Mouse (Mus musculus): ENCODE measurements around the gene Sdk1. TPM values are rescaled to one million over a fixed set of nuclear protein-coding genes. Genes with fewer than 3 reads are reported as not detected.

The Sdk1 gene
- total RNA-seq, 1 experiment = 1.2 TPM

DNA sequence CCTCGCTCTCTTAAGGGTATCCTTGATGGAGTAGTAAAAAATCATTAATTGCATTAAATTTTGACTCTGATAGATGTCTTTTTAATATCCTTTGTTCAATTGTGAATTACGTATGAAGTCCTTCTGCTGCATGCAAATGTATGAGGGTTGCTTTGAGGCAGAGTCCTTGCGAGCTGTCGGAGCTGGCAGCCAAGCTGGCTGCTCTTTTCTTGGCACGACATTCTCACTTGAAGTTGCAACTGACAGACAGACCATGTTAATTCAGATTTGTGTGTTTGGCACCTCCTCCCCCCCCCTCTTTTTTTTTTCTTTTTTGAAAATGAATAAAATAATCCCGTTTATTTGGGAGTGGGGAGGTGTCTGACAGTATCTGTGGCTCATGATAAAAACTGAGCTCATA lies 329.2 kb downstream of the Sdk1 start:
- no peaks in the 10 kb centered on the region for H3K9me3 ChIP-seq (ENCODE audit: control insufficient read depth, insufficient read depth, low read depth, low read length)
- TF ChIP-seq HCFC1 (IDR thresholded peaks at IDR 0.05; ENCODE audit: borderline replicate concordance, insufficient read depth, low read length) (no peak), ZNF384 (IDR thresholded peaks at IDR 0.05; ENCODE audit: low read depth, low read length) (no peak), CHD2 (IDR thresholded peaks at IDR 0.05; ENCODE audit: low read depth, low read length) (no peak), ZC3H11A (IDR thresholded peaks at IDR 0.05; ENCODE audit: borderline replicate concordance, low read depth, low read length) (no peak), MAFK (IDR thresholded peaks at IDR 0.05; ENCODE audit: insufficient read depth, low read depth, low read length) (no peak)
- H3K4me1 ChIP-seq (ENCODE audit: control insufficient read depth in 2 of 2, insufficient read depth in 2 of 2, low read length in 2 of 2, poor library complexity in 1 of 2) = peaks cover 0 to 2% of the 10 kb centered on the region in 2 experiments; a peak in 1 of 4 replicates
- H3K4me3 ChIP-seq (ENCODE audit: insufficient read depth in 1 of 2, low read depth in 1 of 2, low read length in 2 of 2, poor library complexity in 1 of 2, severe bottlenecking in 1 of 2) = no peak overlapping the region
- H3K36me3 ChIP-seq (ENCODE audit: control insufficient read depth, insufficient read depth, low read length, poor library complexity, severe bottlenecking) = no peaks in the 10 kb centered on the region
- H3K9ac ChIP-seq (ENCODE audit: insufficient read depth, low read depth, low read length, poor library complexity, severe bottlenecking) = no peak overlapping the region
- in situ Hi-C loops (cut with MboI; ENCODE audit: low sequenced_read_pairs in 2 of 2, unreplicated experiment in 2 of 2) = no loop called here
- no peak for DNase-seq (ENCODE audit: low read depth, low spot score)
- no peak overlapping the region for H3K27ac ChIP-seq (ENCODE audit: insufficient read depth, low read depth, low read length, poor library complexity, severe bottlenecking)

DNA sequence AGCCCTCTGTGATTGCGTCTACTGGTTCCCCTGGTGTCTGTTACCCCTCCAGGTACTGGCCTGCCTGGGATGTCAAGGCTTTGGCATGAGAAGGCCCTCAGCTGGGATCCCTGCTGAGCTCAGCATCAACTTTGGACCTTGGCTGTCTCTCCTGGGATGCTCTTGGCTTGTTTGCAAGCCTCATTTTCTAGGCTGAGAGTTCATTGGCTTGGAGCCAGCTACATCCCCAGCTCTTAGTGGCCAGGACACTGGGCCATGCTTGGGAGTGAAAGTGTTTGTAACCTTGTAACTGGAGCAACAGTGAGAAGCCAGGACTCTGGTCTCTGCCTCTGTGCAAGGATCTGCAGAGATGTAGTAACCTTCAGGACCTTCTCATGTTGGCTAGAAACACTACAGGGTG lies 333.0 kb downstream of the Sdk1 start:
- H3K4me1 ChIP-seq (ENCODE audit: control insufficient read depth in 2 of 2, insufficient read depth in 2 of 2, low read length in 2 of 2, poor library complexity in 1 of 2) = no peaks in the 10 kb centered on the region
- no peak overlapping the region for H3K27ac ChIP-seq (ENCODE audit: insufficient read depth, low read depth, low read length, poor library complexity, severe bottlenecking)
- H3K9ac ChIP-seq (ENCODE audit: insufficient read depth, low read depth, low read length, poor library complexity, severe bottlenecking) = no peak overlapping the region
- H3K4me3 ChIP-seq (ENCODE audit: insufficient read depth in 1 of 2, low read depth in 1 of 2, low read length in 2 of 2, poor library complexity in 1 of 2, severe bottlenecking in 1 of 2) = no peak overlapping the region
- H3K36me3 ChIP-seq (ENCODE audit: control insufficient read depth, insufficient read depth, low read length, poor library complexity, severe bottlenecking) = no peaks in the 10 kb centered on the region
- no peak for DNase-seq (ENCODE audit: low read depth, low spot score)
- TF ChIP-seq HCFC1 (IDR thresholded peaks at IDR 0.05; ENCODE audit: borderline replicate concordance, insufficient read depth, low read length) (no peak), ZNF384 (IDR thresholded peaks at IDR 0.05; ENCODE audit: low read depth, low read length) (no peak), CHD2 (IDR thresholded peaks at IDR 0.05; ENCODE audit: low read depth, low read length) (no peak), MAFK (IDR thresholded peaks at IDR 0.05; ENCODE audit: insufficient read depth, low read depth, low read length) (no peak), ZC3H11A (IDR thresholded peaks at IDR 0.05; ENCODE audit: borderline replicate concordance, low read depth, low read length) (no peak)
- in situ Hi-C loops (cut with MboI; ENCODE audit: low sequenced_read_pairs in 2 of 2, unreplicated experiment in 2 of 2) = no loop called here
- no peaks in the 10 kb centered on the region for H3K9me3 ChIP-seq (ENCODE audit: control insufficient read depth, insufficient read depth, low read depth, low read length)

GRCm38 (mm10) chr5:141591246-141591645 lies 350.0 kb downstream of the Sdk1 start:
- H3K36me3 ChIP-seq (ENCODE audit: control insufficient read depth, insufficient read depth, low read length, poor library complexity, severe bottlenecking) = no peaks in the 10 kb centered on the region
- H3K4me1 ChIP-seq (ENCODE audit: control insufficient read depth in 2 of 2, insufficient read depth in 2 of 2, low read length in 2 of 2, poor library complexity in 1 of 2) = no peaks in the 10 kb centered on the region
- no peak for DNase-seq (ENCODE audit: low read depth, low spot score)
- TF ChIP-seq CHD2 (IDR thresholded peaks at IDR 0.05; ENCODE audit: low read depth, low read length) (no peak), ZC3H11A (IDR thresholded peaks at IDR 0.05; ENCODE audit: borderline replicate concordance, low read depth, low read length) (no peak), MAFK (IDR thresholded peaks at IDR 0.05; ENCODE audit: insufficient read depth, low read depth, low read length) (no peak), HCFC1 (IDR thresholded peaks at IDR 0.05; ENCODE audit: borderline replicate concordance, insufficient read depth, low read length) (no peak), ZNF384 (IDR thresholded peaks at IDR 0.05; ENCODE audit: low read depth, low read length) (no peak)
- in situ Hi-C loops (cut with MboI; ENCODE audit: low sequenced_read_pairs in 2 of 2, unreplicated experiment in 2 of 2) = no loop called here
- H3K27ac ChIP-seq (ENCODE audit: insufficient read depth, low read depth, low read length, poor library complexity, severe bottlenecking) = no peak overlapping the region
- no peak overlapping the region for H3K4me3 ChIP-seq (ENCODE audit: insufficient read depth in 1 of 2, low read depth in 1 of 2, low read length in 2 of 2, poor library complexity in 1 of 2, severe bottlenecking in 1 of 2)
- no peaks in the 10 kb centered on the region for H3K9me3 ChIP-seq (ENCODE audit: control insufficient read depth, insufficient read depth, low read depth, low read length)
- H3K9ac ChIP-seq (ENCODE audit: insufficient read depth, low read depth, low read length, poor library complexity, severe bottlenecking) = no peak overlapping the region

DNA sequence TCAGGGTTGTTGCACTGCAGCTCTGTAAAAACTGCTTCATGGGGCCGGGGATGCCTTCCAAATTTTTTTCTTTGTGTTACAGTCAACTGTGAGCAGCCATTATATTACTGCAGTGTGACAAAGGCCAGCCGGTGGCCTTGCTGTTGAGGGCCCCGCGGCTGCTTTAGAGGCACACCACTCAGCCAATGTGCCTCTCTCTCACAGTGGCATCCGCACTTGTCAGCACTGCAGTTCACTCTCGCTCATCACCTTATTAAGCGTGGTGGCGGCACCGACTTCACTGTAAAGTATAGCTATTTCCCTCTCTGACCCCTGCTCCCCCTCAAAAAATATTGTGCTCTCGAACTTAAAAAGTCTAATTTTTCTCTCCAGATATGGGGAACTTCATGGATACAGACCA lies 371.4 kb downstream of the Sdk1 start:
- Histone ChIP-seq H3K36me3 (ENCODE audit: control insufficient read depth, insufficient read depth, low read length, poor library complexity, severe bottlenecking) (no peaks in the 10 kb centered on the region), H3K4me3 (ENCODE audit: insufficient read depth in 1 of 2, low read depth in 1 of 2, low read length in 2 of 2, poor library complexity in 1 of 2, severe bottlenecking in 1 of 2) (no peak overlapping the region), H3K4me1 (ENCODE audit: control insufficient read depth in 2 of 2, insufficient read depth in 2 of 2, low read length in 2 of 2, poor library complexity in 1 of 2) (no peaks in the 10 kb centered on the region), H3K9me3 (ENCODE audit: control insufficient read depth, insufficient read depth, low read depth, low read length) (no peaks in the 10 kb centered on the region), H3K27ac (ENCODE audit: insufficient read depth, low read depth, low read length, poor library complexity, severe bottlenecking) (no peak overlapping the region), H3K9ac (ENCODE audit: insufficient read depth, low read depth, low read length, poor library complexity, severe bottlenecking) (no peak overlapping the region)
- no peak for DNase-seq (ENCODE audit: low read depth, low spot score)
- no peak for TF ChIP-seq ZNF384 (IDR thresholded peaks at IDR 0.05; ENCODE audit: low read depth, low read length)
- TF ChIP-seq MAFK (IDR thresholded peaks at IDR 0.05; ENCODE audit: insufficient read depth, low read depth, low read length) = no peak
- TF ChIP-seq ZC3H11A (IDR thresholded peaks at IDR 0.05; ENCODE audit: borderline replicate concordance, low read depth, low read length) = no peak
- no peak for TF ChIP-seq HCFC1 (IDR thresholded peaks at IDR 0.05; ENCODE audit: borderline replicate concordance, insufficient read depth, low read length)
- TF ChIP-seq CHD2 (IDR thresholded peaks at IDR 0.05; ENCODE audit: low read depth, low read length) = no peak
- in situ Hi-C loops (cut with MboI; ENCODE audit: low sequenced_read_pairs in 2 of 2, unreplicated experiment in 2 of 2) = no loop called here

DNA sequence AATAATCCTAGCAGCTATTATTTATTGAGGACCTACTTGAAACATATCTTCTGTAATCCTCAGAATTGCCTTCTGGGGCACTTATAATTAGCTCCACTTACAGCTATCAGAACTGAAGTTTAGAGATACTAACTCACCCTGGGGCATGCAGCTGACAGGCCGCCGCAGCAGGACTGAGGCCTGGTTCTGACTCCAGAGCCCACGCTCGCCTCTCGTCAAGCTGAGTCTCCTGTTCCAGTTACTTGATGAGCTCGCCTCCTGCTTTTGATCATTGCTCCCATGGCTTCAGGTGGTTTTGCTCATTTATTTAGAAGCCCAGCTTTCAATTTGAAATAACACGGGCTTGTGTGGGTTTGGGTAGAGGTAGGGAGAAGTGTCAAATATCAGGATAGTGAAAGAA lies 374.5 kb downstream of the Sdk1 start:
- in situ Hi-C loops (cut with MboI; ENCODE audit: low sequenced_read_pairs in 2 of 2, unreplicated experiment in 2 of 2) = no loop called here
- Histone ChIP-seq H3K9ac (ENCODE audit: insufficient read depth, low read depth, low read length, poor library complexity, severe bottlenecking) (no peak overlapping the region), H3K9me3 (ENCODE audit: control insufficient read depth, insufficient read depth, low read depth, low read length) (no peaks in the 10 kb centered on the region), H3K27ac (ENCODE audit: insufficient read depth, low read depth, low read length, poor library complexity, severe bottlenecking) (no peak overlapping the region), H3K4me3 (ENCODE audit: insufficient read depth in 1 of 2, low read depth in 1 of 2, low read length in 2 of 2, poor library complexity in 1 of 2, severe bottlenecking in 1 of 2) (no peak overlapping the region), H3K36me3 (ENCODE audit: control insufficient read depth, insufficient read depth, low read length, poor library complexity, severe bottlenecking) (no peaks in the 10 kb centered on the region), H3K4me1 (ENCODE audit: control insufficient read depth in 2 of 2, insufficient read depth in 2 of 2, low read length in 2 of 2, poor library complexity in 1 of 2) (no peaks in the 10 kb centered on the region)
- TF ChIP-seq ZNF384 (IDR thresholded peaks at IDR 0.05; ENCODE audit: low read depth, low read length) = no peak
- TF ChIP-seq ZC3H11A (IDR thresholded peaks at IDR 0.05; ENCODE audit: borderline replicate concordance, low read depth, low read length) = no peak
- no peak for TF ChIP-seq HCFC1 (IDR thresholded peaks at IDR 0.05; ENCODE audit: borderline replicate concordance, insufficient read depth, low read length)
- no peak for TF ChIP-seq MAFK (IDR thresholded peaks at IDR 0.05; ENCODE audit: insufficient read depth, low read depth, low read length)
- no peak for TF ChIP-seq CHD2 (IDR thresholded peaks at IDR 0.05; ENCODE audit: low read depth, low read length)
- no peak for DNase-seq (ENCODE audit: low read depth, low spot score)
